Mouse (Mus musculus) kidney, adult 2 months (tissue): ENCODE measurements around the gene Caln1. TPM values are rescaled to one million over a fixed set of nuclear protein-coding genes. Genes with fewer than 3 reads are reported as not detected.
"Not testable (repeated sequence)": the region's sequence is repeated elsewhere in the genome, so short reads cannot be mapped to it uniquely, and the experiment has no call there.

Source experiments
- DNase-seq: peaks from one replicate; pipeline ENCODE4 v3.0.0; 2021
- H3K27ac ChIP-seq: fragments of 200-500 bp; 2 replicates; pipeline ENCODE4 v1.5.1; 2012; ENCODE audit warnings: low read depth, low read length, control low read depth, inconsistent platforms; ENCODE audit not compliant: insufficient read depth
- H3K27me3 ChIP-seq: fragments of 200-500 bp; replicated peaks from 2 replicates; pipeline ENCODE4 v1.6.1; 2012; ENCODE audit warnings: mild to moderate bottlenecking, moderate library complexity, low read length, inconsistent platforms; ENCODE audit not compliant: control insufficient read depth, insufficient read depth
- H3K36me3 ChIP-seq: fragments of 200-500 bp; 2 replicates; pipeline ENCODE4 v1.6.1; 2012; ENCODE audit warnings: mild to moderate bottlenecking, moderate library complexity, low read length, inconsistent platforms; ENCODE audit not compliant: control insufficient read depth, insufficient read depth
- H3K4me1 ChIP-seq: fragments of 200-500 bp; 2 replicates; pipeline ENCODE4 v1.6.1; 2011; ENCODE audit warnings: low read length; ENCODE audit not compliant: control insufficient read depth, insufficient read depth
- H3K4me3 ChIP-seq: fragments of 200-500 bp; 2 replicates; pipeline ENCODE4 v1.5.1; 2011; ENCODE audit warnings: mild to moderate bottlenecking, low read depth, low read length, control low read depth; ENCODE audit not compliant: insufficient read depth
- CTCF ChIP-seq: fragments of 200-500 bp; conservative IDR thresholded peaks from 2 replicates; pipeline ENCODE4 v1.5.1; 2011; ENCODE audit warnings: low read depth, mild to moderate bottlenecking, control low read depth, low read length, moderate library complexity, mixed read lengths; ENCODE audit not compliant: insufficient read depth, insufficient read length
- POLR2A ChIP-seq: fragments of 200-500 bp; IDR thresholded peaks from one replicate; pipeline ENCODE4 v1.6.1; 2011; ENCODE audit warnings: low read depth, low read length, control low read depth
- WGBS: fragments of 180-500 bp; shearing (Covaris S2); methylation state at CpG from one replicate; pipeline ENCODE4 v1.1.7; 2018; 5-methylcytosine and 5-hydroxymethylcytosine counted together
- polyA plus RNA-seq: library from polyadenylated mRNA; depleted of rRNA; stranded (reverse); fragments of >200 nt; gene quantifications from 2 replicates; pipeline ENCODE4 v1.2.3, GENCODE M21; 2012

Gene Caln1
- polyA plus RNA-seq, 1 experiment = 0.02 TPM

GRCm38 (mm10) chr5:130623206-130623605, 254.0 kb downstream of the Caln1 start:
- Histone ChIP-seq H3K36me3 (no peaks in the 10 kb centered on the region), H3K27me3 (no peaks in the 10 kb centered on the region), H3K4me3 (no peak overlapping the region), H3K4me1 (no peaks in the 10 kb centered on the region), H3K27ac (no peak overlapping the region)
- WGBS = 32% methylated on average over 5 of the region's 5 CpGs
- TF ChIP-seq CTCF (no peak), POLR2A (no peak)
- DNase-seq = peak; percentile 51

DNA sequence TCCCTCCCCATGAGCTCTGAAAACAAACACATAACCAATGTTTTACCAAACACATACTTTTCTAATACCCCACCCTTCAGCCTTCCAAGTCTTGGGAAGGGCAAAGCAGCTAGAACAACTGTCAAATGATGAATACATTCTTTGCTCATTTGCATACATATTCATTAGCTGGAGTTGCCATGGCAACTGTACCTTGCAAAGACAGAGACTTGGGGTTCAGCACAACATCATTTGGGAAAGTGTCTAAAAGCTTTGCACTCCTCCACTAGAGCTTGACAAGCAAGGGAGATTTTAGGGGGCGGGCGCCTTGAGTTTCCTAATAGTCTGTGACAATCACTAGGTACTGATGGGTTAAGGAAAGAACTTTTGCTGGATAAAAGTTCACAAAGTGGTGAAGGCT, 258.5 kb downstream of the Caln1 start:
- Histone ChIP-seq H3K27me3 (no peaks in the 10 kb centered on the region), H3K27ac (no peak overlapping the region), H3K36me3 (no peaks in the 10 kb centered on the region), H3K4me3 (no peak overlapping the region), H3K4me1 (no peaks in the 10 kb centered on the region)
- WGBS = 96% methylated on average over 2 of the region's 2 CpGs
- no peak for DNase-seq
- no peak for TF ChIP-seq POLR2A
- TF ChIP-seq CTCF = no peak

GRCm38 (mm10) chr5:130635397-130635796, 266.1 kb downstream of the Caln1 start:
- Histone ChIP-seq H3K4me1 (no peaks in the 10 kb centered on the region), H3K27me3 (no peaks in the 10 kb centered on the region; the same call in 1 of the 2 replicates), H3K27ac (no peak overlapping the region), H3K4me3 (no peak overlapping the region), H3K36me3 (no peaks in the 10 kb centered on the region)
- TF ChIP-seq CTCF (no peak), POLR2A (no peak)
- WGBS = 87% methylated on average over 2 of the region's 2 CpGs
- DNase-seq = no peak

DNA sequence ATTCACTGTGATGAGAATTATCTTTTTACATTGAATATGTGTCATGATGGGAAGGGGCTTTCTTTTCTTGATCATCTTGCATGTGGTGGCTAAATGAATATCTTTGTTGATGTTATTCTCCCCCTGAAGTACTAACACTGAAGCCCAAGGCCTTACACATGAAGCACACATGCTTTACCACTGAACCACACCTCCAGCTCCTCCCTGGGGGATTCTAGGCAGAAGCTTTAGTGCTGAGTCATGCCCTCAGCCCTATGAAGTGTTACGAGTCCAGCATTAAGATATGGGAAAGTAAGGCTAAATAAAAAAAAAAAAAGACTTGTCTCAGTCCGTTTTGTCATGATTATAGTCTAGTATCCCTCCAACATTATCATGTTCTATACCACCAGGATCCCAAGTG, 272.6 kb downstream of the Caln1 start:
- WGBS = 59% methylated on average over 2 of the region's 2 CpGs
- Histone ChIP-seq H3K4me1 (no peaks in the 10 kb centered on the region), H3K4me3 (no peak overlapping the region), H3K27me3 (no peaks in the 10 kb centered on the region), H3K27ac (no peak overlapping the region), H3K36me3 (no peaks in the 10 kb centered on the region)
- TF ChIP-seq CTCF = no peak
- no peak for TF ChIP-seq POLR2A
- DNase-seq = no peak

GRCm38 (mm10) chr5:130646126-130646525, 276.9 kb downstream of the Caln1 start:
- H3K27me3 ChIP-seq, H3K27ac ChIP-seq, H3K4me1 ChIP-seq, H3K4me3 ChIP-seq, DNase-seq, H3K36me3 ChIP-seq: not testable (repeated sequence)
- WGBS = 65% methylated on average over 2 of the region's 2 CpGs

- Histone ChIP-seq H3K4me3 (no peak overlapping the region), H3K36me3 (no peaks in the 10 kb centered on the region), H3K27me3 (no peaks in the 10 kb centered on the region), H3K27ac (no peak overlapping the region), H3K4me1 (no peaks in the 10 kb centered on the region)
- WGBS = 73% methylated on average over 3 of the region's 3 CpGs
- TF ChIP-seq POLR2A (no peak), CTCF (no peak)
- no peak for DNase-seq
Observed at GRCm38 (mm10) chr5:130658141-130658540, 288.9 kb downstream of the Caln1 start.

GRCm38 (mm10) chr5:130666091-130666490, 296.8 kb downstream of the Caln1 start:
- no peak overlapping the region for H3K27ac ChIP-seq
- no peaks in the 10 kb centered on the region for H3K27me3 ChIP-seq
- H3K4me1 ChIP-seq = no peaks in the 10 kb centered on the region
- H3K4me3 ChIP-seq = no peak overlapping the region
- no peak for DNase-seq
- 85% methylated on average over 1 of the region's 1 CpGs for WGBS
- TF ChIP-seq CTCF (no peak), POLR2A (no peak)
- H3K36me3 ChIP-seq = no peaks in the 10 kb centered on the region

DNA sequence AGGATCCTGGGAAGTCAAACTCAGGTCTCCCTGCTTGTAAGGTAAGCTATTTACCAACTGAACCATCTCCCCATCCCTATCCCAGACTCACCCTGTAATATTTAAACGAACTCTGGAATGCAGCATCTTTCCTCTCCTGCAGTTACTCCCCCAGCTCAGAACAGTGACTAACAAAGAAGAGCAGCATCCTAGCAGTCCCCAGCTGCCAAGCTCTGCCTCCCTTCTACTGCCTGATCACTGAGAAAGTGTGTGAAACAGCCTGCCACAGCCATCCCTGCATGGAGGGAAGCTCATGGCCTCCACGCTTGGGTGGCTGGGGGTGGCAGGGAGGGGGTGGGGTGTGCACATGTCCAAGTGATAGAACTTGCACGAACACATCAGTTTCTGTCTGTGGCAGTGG, 303.3 kb downstream of the Caln1 start:
- Histone ChIP-seq H3K27ac (no peak overlapping the region), H3K36me3 (no peaks in the 10 kb centered on the region), H3K4me3 (no peak overlapping the region), H3K27me3 (no peaks in the 10 kb centered on the region; the same call in 1 of the 2 replicates), H3K4me1 (no peaks in the 10 kb centered on the region)
- DNase-seq = no peak
- TF ChIP-seq CTCF (no peak), POLR2A (no peak)
- WGBS = 28% methylated on average over 3 of the region's 3 CpGs
